Mouse (Mus musculus): Measurements from ENCODE around the gene Grwd1.

DNA sequence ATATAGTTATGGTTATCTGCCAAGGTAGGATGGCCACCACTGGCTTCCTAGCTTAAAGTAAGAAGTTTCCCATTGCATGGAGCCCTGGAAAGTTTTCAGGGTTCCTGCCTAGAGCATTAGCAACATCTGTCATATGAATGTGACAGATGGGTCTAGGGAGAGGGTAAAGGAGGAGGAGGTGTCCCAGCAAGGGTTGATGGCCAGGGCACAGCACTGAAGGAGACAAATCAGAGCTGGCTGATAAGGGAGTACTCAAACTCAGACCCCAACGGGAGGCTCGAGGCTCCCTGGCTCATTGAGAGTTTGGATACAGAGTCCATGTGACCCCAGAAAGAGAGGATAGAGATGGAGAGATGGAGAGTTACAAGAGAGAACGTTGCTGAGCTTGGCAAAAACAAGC is 19.9 kb upstream of the Grwd1 start:
- no peak for TF ChIP-seq HCFC1 (IDR thresholded peaks at IDR 0.05; ENCODE audit: borderline replicate concordance, insufficient read depth, low read length)
- no peak for TF ChIP-seq MAFK (IDR thresholded peaks at IDR 0.05; ENCODE audit: insufficient read depth, low read depth, low read length)
- no peak for TF ChIP-seq ZNF384 (IDR thresholded peaks at IDR 0.05; ENCODE audit: low read depth, low read length)
- no peak for TF ChIP-seq ZC3H11A (IDR thresholded peaks at IDR 0.05; ENCODE audit: borderline replicate concordance, low read depth, low read length)

Data from ES-E14 (cell line).